Mouse (Mus musculus): ENCODE measurements around the gene Smarca2. TPM values are rescaled to one million over a fixed set of nuclear protein-coding genes. Genes with fewer than 3 reads are reported as not detected.

Smarca2 gene
- polyA plus RNA-seq, 1 experiment = 209 TPM

DNA sequence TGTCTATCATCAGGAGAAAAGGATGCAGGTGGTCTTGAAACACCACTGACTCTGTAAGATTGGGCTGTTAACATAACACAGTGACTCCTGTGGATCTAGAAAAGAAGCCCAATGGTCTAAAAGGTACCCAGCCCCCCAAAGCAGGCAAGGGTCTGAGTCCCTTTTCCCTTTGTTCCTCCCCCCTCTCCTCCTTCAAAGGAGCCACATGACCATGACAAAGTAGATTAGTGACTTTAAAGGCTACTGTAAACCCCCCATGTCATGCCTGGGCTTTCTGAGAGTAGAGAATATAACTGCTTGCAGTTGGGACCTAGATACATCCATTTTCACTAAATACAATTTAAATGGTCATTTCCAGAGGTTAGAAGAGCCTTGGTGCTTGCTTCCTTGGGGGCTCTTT, 156.4 kb downstream of the Smarca2 start:
- no peaks in the 10 kb centered on the region for H3K27me3 ChIP-seq (ENCODE audit: control insufficient read depth, insufficient read depth, low read length)
- no peaks in the 10 kb centered on the region; the same call in 1 of the 2 replicates for H3K36me3 ChIP-seq (ENCODE audit: control insufficient read depth, insufficient read depth, low read length)

GRCm38 (mm10) chr19:26765483-26765882, 160.6 kb downstream of the Smarca2 start:
- Histone ChIP-seq H3K27me3 (ENCODE audit: control insufficient read depth, insufficient read depth, low read length) (no peaks in the 10 kb centered on the region), H3K4me3 (ENCODE audit: control insufficient read depth, low read depth, low read length) (no peak overlapping the region), H3K36me3 (ENCODE audit: control insufficient read depth, insufficient read depth, low read length) (no peaks in the 10 kb centered on the region), H3K27ac (ENCODE audit: control insufficient read depth, insufficient read depth, low read depth, low read length) (no peak overlapping the region), H3K4me1 (ENCODE audit: control insufficient read depth, insufficient read depth, low read length) (peaks cover 2% of the 10 kb centered on the region; the same call in 1 of the 2 replicates)
- TF ChIP-seq CTCF (IDR thresholded peaks at IDR 0.05; ENCODE audit: control insufficient read depth, insufficient read depth, insufficient replicate concordance, low read depth, low read length) = no peak
- TF ChIP-seq POLR2A (IDR thresholded peaks at IDR 0.05; ENCODE audit: control insufficient read depth, low read depth, low read length) = no peak

More for the DNA sequence above, 156.4 kb downstream of the Smarca2 start:
- Histone ChIP-seq H3K4me3 (ENCODE audit: control insufficient read depth, low read depth, low read length) (no peak overlapping the region), H3K27ac (ENCODE audit: control insufficient read depth, insufficient read depth, low read depth, low read length) (no peak overlapping the region), H3K4me1 (ENCODE audit: control insufficient read depth, insufficient read depth, low read length) (no peaks in the 10 kb centered on the region)
- TF ChIP-seq CTCF (IDR thresholded peaks at IDR 0.05; ENCODE audit: control insufficient read depth, insufficient read depth, insufficient replicate concordance, low read depth, low read length) (no peak), POLR2A (IDR thresholded peaks at IDR 0.05; ENCODE audit: control insufficient read depth, low read depth, low read length) (no peak)

DNA sequence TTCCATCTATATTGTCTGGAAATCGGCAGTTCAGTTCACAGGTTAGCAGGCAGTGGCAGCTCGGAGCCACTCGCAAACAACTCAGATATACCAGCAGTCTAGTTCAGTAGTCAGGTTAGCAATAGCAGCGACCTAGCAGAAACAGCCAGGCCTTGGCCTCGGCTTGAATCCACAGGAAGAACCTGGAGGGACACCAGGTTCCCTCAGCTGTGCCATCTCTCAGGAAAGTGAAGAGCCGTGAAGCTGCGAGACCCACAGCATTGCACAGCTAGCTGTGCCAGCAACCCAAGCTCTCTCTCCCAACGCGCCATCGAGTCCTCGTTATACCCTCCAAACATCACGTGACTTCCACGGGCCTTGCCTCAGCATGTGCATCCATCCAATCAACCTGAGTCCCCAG, 162.6 kb downstream of the Smarca2 start:
- no peaks in the 10 kb centered on the region for H3K36me3 ChIP-seq (ENCODE audit: control insufficient read depth, insufficient read depth, low read length)
- TF ChIP-seq CTCF (IDR thresholded peaks at IDR 0.05; ENCODE audit: control insufficient read depth, insufficient read depth, insufficient replicate concordance, low read depth, low read length) (no peak), POLR2A (IDR thresholded peaks at IDR 0.05; ENCODE audit: control insufficient read depth, low read depth, low read length) (no peak)
- H3K4me1 ChIP-seq (ENCODE audit: control insufficient read depth, insufficient read depth, low read length) = peaks cover 2% of the 10 kb centered on the region; the same call in 1 of the 2 replicates
- no peak overlapping the region for H3K27ac ChIP-seq (ENCODE audit: control insufficient read depth, insufficient read depth, low read depth, low read length)
- no peaks in the 10 kb centered on the region for H3K27me3 ChIP-seq (ENCODE audit: control insufficient read depth, insufficient read depth, low read length)
- H3K4me3 ChIP-seq (ENCODE audit: control insufficient read depth, low read depth, low read length) = no peak overlapping the region

- TF ChIP-seq CTCF (IDR thresholded peaks at IDR 0.05; ENCODE audit: control insufficient read depth, insufficient read depth, insufficient replicate concordance, low read depth, low read length) (no peak), POLR2A (IDR thresholded peaks at IDR 0.05; ENCODE audit: control insufficient read depth, low read depth, low read length) (no peak)
- H3K27ac ChIP-seq (ENCODE audit: control insufficient read depth, insufficient read depth, low read depth, low read length) = no peak overlapping the region
- H3K27me3 ChIP-seq (ENCODE audit: control insufficient read depth, insufficient read depth, low read length) = no peaks in the 10 kb centered on the region
- H3K36me3 ChIP-seq (ENCODE audit: control insufficient read depth, insufficient read depth, low read length) = no peaks in the 10 kb centered on the region
- H3K4me1 ChIP-seq (ENCODE audit: control insufficient read depth, insufficient read depth, low read length) = peaks cover 2% of the 10 kb centered on the region; the same call in 1 of the 2 replicates
- H3K4me3 ChIP-seq (ENCODE audit: control insufficient read depth, low read depth, low read length) = no peak overlapping the region
These were observed 163.1 kb downstream of the Smarca2 start for GRCm38 (mm10) chr19:26767941-26768340.

DNA sequence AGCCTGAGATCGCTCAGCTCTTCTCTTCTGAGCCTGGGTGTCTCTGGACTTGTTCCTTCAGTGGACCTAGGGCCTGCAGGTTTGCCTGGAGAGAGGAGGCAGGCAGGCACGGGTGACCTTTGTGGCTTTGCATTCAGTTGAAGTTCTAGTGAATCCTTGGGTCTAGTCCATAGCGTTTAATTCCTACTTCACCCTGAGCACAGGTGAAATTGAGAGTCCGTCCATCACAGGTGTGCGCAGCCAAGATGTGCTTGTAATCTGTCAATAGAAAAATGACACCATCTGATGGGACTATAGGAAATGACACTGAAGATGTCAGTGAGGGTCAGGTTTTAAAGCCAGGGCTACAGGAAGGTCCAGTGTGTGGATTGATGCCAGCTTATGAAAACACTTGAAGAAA, 164.0 kb downstream of the Smarca2 start:
- no peak overlapping the region for H3K27ac ChIP-seq (ENCODE audit: control insufficient read depth, insufficient read depth, low read depth, low read length)
- TF ChIP-seq POLR2A (IDR thresholded peaks at IDR 0.05; ENCODE audit: control insufficient read depth, low read depth, low read length) = no peak
- no peak for TF ChIP-seq CTCF (IDR thresholded peaks at IDR 0.05; ENCODE audit: control insufficient read depth, insufficient read depth, insufficient replicate concordance, low read depth, low read length)
- H3K4me1 ChIP-seq (ENCODE audit: control insufficient read depth, insufficient read depth, low read length) = peaks cover 2% of the 10 kb centered on the region; the same call in 1 of the 2 replicates
- H3K27me3 ChIP-seq (ENCODE audit: control insufficient read depth, insufficient read depth, low read length) = no peaks in the 10 kb centered on the region
- H3K36me3 ChIP-seq (ENCODE audit: control insufficient read depth, insufficient read depth, low read length) = no peaks in the 10 kb centered on the region
- H3K4me3 ChIP-seq (ENCODE audit: control insufficient read depth, low read depth, low read length) = no peak overlapping the region

DNA sequence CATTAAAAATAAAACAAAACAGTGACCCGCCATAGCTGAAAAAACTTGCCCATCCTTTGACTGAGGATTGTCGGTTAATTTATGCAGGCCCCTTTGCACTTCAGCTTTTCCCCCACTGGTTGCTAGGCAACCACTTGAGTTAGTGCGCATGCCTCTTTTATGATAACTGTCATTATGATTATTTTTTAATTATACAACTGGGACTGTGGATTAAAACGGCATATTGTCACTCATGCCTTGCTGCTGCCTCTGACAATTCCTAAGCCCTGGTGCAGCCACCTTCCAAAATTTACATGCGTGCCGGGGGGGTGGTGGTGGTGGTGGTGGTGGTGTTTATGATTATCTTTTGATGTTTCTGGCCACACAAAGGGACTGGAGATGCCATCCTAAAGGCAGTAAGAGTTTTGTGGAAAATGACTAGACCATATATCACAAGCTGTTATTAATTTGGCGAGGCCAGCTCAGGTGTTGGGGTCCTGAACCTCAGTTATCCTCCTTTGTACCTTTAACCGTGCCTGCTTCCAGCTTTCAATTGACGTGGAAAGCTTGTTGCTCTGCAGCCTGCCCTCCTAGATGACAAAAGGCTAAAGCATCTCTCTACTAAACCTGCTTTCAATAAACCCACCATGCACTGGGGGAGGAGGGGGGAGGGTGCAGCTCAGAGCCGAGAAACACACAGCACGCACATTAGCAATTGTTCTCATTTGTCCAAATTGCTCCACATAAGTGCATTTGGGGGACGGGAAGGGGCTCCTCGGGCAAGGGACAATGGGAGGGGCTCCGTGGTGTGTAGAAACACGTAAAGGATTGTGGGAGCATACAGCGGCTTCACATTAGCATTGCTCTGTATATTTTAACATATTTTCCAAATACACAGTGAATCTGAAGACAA, 165.0 kb downstream of the Smarca2 start:
- Histone ChIP-seq H3K36me3 (ENCODE audit: control insufficient read depth, insufficient read depth, low read length) (no peaks in the 10 kb centered on the region), H3K27ac (ENCODE audit: control insufficient read depth, insufficient read depth, low read depth, low read length) (no peak overlapping the region), H3K4me1 (ENCODE audit: control insufficient read depth, insufficient read depth, low read length) (peaks cover 2% of the 10 kb centered on the region; the same call in 1 of the 2 replicates), H3K27me3 (ENCODE audit: control insufficient read depth, insufficient read depth, low read length) (no peaks in the 10 kb centered on the region), H3K4me3 (ENCODE audit: control insufficient read depth, low read depth, low read length) (no peak overlapping the region)
- no peak for TF ChIP-seq POLR2A (IDR thresholded peaks at IDR 0.05; ENCODE audit: control insufficient read depth, low read depth, low read length)
- no peak for TF ChIP-seq CTCF (IDR thresholded peaks at IDR 0.05; ENCODE audit: control insufficient read depth, insufficient read depth, insufficient replicate concordance, low read depth, low read length)

- TF ChIP-seq POLR2A (IDR thresholded peaks at IDR 0.05; ENCODE audit: control insufficient read depth, low read depth, low read length) = no peak
- TF ChIP-seq CTCF (IDR thresholded peaks at IDR 0.05; ENCODE audit: control insufficient read depth, insufficient read depth, insufficient replicate concordance, low read depth, low read length) = no peak
- H3K27me3 ChIP-seq (ENCODE audit: control insufficient read depth, insufficient read depth, low read length) = no peaks in the 10 kb centered on the region
- H3K4me3 ChIP-seq (ENCODE audit: control insufficient read depth, low read depth, low read length) = no peak overlapping the region
- no peaks in the 10 kb centered on the region for H3K36me3 ChIP-seq (ENCODE audit: control insufficient read depth, insufficient read depth, low read length)
- H3K27ac ChIP-seq (ENCODE audit: control insufficient read depth, insufficient read depth, low read depth, low read length) = no peak overlapping the region
- peaks cover 2% of the 10 kb centered on the region; the same call in 1 of the 2 replicates for H3K4me1 ChIP-seq (ENCODE audit: control insufficient read depth, insufficient read depth, low read length)
These were observed 165.7 kb downstream of the Smarca2 start for GRCm38 (mm10) chr19:26770592-26770991.
